Mouse (Mus musculus) megakaryocyte progenitor cell, adult 5-6 weeks (primary cell): ENCODE results near the gene Ccnt1. TPM values are rescaled to one million over a fixed set of nuclear protein-coding genes. Genes with fewer than 3 reads are reported as not detected.

ENCODE experiments used
- ATAC-seq: replicated peaks from 2 replicates; pipeline ENCODE4 v1.8.0; 2016; ENCODE audit warnings: mild to moderate bottlenecking, moderate TSS enrichment, inconsistent platforms; ENCODE audit not compliant: poor library complexity
- total RNA-seq, 2 experiments: library from RNA; stranded (forward) in 1 of 2; stranded (reverse) in 1 of 2; fragments of 157-497, 149-512 nt in 1 of 2; fragments of 200-1000 nt in 1 of 2; gene quantifications; 2 replicates each; pipeline versions ENCODE4 v1.2.3 to v1.2.4; 2015 to 2017

Ccnt1 gene
- total RNA-seq (2015) (47.1 and 57.8 TPM in 2 replicates), total RNA-seq (2017) (54.1 and 62.5 TPM in 2 replicates)

DNA sequence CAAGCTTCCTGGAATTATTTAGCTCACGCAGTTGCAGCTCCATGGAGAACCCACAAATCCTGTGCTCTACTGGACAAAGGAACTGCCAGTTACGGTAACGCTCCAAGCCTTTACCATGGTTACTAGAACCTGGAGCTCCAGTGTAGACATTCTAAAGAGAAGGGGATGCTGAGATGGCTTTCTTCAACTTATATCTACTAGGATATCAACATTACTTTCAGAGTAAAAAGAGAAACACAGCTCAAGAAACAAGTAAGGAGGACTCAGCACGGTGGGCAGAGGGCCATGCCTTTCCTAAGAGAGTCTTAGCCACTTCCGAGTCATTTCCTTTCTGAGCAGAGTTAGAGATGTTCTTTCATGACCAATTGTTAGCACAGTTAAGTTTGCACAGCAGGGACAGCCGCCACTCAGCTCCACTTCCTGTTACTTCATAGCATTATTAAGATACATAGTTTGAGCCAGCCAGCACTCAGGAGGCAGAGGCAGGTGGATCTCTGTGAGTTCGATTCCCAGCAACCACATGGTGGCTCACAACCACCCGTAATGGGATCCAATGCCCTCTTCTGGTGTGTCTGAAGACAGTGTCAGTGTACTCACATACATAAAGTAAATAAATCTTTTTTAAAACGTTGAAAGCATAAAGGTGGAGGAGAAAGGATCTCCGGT lies at the start of gene Ccnt1, which contains the start of gene 4930415O20Rik:
Ccnt1 (minus strand) TSS at position 51 of the 666 bp plus-strand sequence.
4930415O20Rik (plus strand) TSS at position 132 of the 666 bp plus-strand sequence.
- ATAC-seq, result peak; percentile 13

DNA sequence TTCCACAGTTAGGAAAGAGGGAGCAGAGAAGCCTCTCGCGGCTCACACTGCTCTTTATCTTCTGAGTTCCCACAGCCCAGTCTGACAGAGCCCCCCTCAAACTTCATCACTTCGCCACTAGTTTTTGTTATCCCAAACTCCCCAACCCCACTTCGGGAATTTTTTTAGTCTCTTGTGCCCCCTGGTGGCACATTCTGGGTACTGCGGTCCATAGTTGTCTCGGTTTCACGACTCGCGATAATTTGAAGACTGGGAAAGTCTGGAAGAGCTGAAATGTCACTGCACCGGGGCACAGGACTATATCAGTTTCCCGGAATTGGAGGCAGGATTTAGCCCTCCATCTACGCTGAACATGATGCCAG lies 46.4 kb upstream of the Ccnt1 start:
- ATAC-seq, result peak; percentile 71

GRCm38 (mm10) chr15:98616362-98617175 lies 45.8 kb upstream of the Ccnt1 start:
- ATAC-seq, result peak; percentile 32

DNA sequence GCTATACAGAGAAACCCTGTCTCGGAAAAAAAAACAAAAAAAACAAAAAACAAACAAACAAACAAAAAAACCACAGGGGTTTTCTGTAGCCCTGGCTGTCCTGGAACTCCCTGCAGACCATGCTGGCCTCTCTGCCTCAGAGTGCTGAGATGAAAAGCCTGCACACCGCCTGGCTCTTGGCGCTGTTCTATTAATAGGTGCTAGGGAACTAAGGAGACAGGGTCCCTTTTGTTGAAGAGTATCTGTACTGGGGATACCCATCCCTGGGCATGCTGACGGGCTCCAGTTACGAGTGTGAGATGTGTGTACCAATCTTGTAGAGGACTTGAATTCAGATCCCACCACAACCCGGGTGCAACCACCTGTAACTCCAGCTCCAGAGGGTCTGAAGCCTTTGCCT lies 45.0 kb upstream of the Ccnt1 start:
- no peak for ATAC-seq

DNA sequence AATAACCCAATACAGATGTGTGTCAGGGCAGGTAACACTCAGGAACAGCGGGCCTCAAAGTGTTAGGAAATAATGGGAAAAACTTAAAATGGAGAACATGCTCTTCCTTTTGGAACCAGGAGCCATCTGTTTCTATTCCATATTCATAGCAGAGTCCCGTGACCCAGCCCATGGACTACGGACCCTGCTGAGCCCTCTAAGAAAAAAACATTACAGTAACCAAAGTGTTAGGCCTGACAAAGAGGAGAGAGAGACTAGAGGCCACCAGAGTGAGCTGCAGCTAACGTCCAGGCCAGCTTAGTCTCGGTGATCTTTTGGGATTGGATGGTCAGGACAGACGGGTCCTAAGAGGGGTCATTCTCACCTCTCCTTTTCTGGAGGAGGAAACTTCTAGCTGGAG lies 44.2 kb upstream of the Ccnt1 start:
- no peak for ATAC-seq

DNA sequence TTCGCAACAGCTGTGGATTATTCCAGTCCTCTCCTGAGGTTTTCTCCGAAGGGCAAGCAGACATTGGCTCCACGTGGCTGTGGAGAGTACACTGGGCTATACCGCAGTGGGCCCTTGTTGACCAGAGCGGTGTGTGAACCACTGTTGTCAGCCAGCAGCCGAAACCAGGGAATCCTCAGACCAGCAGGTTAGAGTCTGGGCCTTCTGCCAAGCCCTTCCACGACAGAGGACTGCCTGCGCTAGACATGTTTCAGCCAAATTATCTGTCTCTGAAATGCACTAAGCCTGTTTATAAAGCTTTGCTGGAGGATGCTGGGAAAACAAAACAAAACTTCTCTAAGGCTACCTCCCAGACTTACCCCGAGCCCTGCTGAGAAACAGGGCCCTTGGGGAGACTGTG lies 43.8 kb upstream of the Ccnt1 start:
- peak; percentile 62 for ATAC-seq

- ATAC-seq, result no peak
Observed at GRCm38 (mm10) chr15:98612229-98612628, 41.5 kb upstream of the Ccnt1 start.

DNA sequence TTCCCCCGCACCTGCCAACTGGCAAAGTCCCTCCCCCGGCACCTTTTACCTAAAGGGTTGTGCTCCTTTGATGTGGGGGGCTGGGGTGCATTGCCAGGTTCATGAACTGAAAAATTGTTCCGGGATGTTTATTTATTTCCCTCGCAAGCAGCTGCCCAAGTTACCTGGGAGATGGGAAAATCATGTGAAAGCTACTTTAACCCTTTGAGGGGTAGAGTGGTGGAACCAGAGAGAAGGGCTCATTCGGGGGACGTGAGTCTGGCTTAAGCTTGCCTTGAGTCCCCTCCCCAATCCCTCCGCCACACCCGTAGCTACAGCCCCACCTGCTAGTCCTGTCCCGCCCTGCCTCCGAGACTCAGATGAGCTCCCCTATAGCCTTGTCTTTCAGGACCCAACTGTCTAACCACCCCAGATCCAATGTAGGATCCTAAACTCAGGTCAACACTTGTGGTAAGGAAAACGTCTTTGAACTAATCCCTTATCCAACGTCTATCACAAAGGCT lies 39.5 kb upstream of the Ccnt1 start:
- ATAC-seq, result no peak

- ATAC-seq, result 0 out of 2 replicates have a peak, but pooled peaks have one; percentile 16
Observed at GRCm38 (mm10) chr15:98609331-98610130, 38.8 kb upstream of the Ccnt1 start, which contains the start of gene Adcy6. Gene Adcy6, minus strand, starts transcription at chr15:98610076.

DNA sequence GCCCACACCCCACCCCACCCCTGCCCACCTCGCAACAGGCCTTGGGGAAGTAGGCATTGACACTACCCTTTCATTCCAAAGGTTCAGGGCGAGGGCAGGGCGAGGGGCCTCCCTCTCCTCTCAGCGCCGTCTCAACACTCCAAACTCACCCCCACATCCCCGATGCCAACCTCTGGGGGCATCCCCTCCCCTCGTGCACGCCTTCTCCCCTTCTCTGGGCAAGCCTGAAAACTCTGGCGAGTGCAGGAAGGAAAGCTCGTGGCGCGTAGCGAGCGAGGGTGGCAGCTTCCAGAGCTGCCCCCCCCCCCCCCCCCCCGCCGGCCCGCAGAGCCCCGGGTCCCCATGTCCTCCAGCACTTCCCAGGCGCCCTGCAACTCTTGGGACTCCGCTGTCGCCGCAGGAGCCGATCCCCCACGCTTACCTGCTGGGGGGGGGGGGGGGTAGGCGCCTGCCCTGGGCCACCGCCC lies 38.1 kb upstream of the Ccnt1 start:
- peak; percentile 11; the same call in 1 of the 2 replicates for ATAC-seq

- ATAC-seq, result no peak
Observed at GRCm38 (mm10) chr15:98608058-98608783, 37.5 kb upstream of the Ccnt1 start.

- no peak for ATAC-seq
Observed at GRCm38 (mm10) chr15:98607557-98607956, 36.8 kb upstream of the Ccnt1 start.

- ATAC-seq, result no peak
Observed at GRCm38 (mm10) chr15:98606739-98607138, 36.0 kb upstream of the Ccnt1 start.

DNA sequence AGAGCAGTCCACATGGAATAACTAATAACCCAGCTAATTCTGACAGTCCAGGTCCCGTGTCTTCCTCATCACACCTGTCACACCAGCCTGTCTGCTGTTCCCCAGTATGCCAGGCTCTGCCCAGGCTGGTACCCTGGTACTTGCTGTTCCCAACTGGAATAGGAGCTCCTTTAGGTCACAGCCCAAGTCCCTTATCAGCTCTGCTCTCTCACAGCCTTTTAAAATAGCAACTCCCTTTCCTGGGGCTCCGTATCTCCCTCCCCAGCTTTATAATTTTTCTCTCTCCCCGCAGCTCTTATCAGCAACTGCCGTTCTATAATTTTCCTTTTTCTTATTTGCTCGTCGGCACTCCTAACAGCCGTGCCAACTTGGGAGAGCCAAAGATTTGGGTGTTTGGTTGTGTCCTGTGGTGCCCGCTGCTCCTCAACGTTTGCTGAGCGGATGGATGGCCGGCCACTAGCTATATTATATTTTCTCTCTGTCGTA lies 35.4 kb upstream of the Ccnt1 start:
- ATAC-seq, result peak; percentile 64

DNA sequence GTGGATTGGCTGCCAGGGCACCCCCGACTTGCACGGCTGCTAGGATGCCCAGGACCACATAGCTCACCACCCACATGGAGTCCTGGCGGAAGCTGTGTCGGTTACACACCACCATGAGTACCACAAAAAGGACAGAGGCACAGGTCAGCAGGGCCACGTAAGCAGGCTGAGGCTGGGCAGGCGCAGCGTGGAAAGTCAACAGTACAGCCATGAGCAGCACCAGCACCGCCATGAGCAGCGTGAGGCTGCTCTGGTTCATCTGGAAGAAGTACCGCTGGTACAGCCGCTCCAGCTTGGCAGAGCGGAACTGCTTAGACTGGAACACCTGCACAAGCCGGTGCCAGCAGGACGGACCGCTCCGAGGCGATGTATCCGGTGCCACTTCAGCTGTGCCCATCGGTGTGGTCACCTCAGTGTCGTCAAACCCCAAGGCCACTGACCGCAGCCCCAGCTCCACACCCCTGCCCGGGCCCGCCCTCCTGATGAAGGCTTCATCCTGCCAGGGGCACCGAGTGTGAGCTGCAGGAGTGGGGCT lies 33.4 kb upstream of the Ccnt1 start:
- ATAC-seq, result no peak

GRCm38 (mm10) chr15:98602921-98603458 lies 32.3 kb upstream of the Ccnt1 start:
- ATAC-seq, result peak; percentile 30

DNA sequence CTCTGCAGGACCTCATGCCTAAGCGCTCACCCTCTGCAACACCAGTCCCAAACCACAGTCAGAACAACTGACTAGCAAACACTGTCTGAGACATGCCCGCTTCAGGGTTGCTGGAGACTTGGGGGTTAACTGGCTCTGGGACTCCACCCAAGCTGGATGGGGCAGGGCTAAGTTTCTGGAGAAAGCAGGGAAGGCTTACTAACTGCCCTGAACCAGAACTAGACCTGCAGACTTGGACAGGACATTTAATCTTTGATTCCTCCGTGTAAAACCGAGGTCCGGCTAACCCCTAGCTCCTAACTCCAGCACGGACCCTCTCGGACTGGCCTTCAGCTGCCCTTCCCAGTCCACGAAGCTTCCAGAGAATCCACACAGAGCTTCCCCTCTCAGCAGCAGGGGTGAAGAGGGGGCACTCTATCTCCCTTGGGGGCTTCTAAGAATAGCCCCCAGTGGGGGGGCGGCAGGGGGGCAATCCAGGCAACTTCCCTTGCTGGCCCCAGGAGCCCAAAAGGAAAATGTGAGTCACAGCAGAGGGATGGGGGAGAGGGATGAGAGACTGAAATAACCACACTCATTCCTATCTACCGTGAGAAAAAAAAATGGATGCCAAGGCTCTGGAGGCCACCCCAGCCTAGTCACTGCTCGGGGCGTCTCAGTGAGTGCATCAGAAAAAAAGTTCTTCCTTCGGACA lies 31.6 kb upstream of the Ccnt1 start:
- ATAC-seq, result peak; percentile 47

DNA sequence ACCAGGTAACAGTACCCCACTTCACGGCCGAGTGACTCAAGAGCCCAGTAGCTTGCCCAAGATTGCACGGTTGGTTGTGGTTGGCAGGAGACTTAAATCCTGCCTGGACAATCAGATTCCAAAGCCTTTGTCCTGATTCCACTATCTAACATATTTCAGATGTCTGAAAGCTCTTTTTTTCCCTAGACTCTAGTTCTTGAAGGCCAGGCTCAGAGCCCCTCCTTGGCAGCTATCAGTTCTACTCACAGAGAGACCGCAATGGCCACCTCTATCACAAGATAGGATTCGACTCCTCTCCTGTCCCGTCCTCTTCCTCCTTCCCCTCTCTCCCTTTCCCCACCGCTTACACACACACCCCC lies 31.1 kb upstream of the Ccnt1 start:
- peak; percentile 19; the same call in 1 of the 2 replicates for ATAC-seq
